Mouse (Mus musculus) hindbrain, embryonic 16.5 days (tissue): ENCODE measurements around the gene Padi4. TPM values are rescaled to one million over a fixed set of nuclear protein-coding genes. Genes with fewer than 3 reads are reported as not detected.

Experiments
- ATAC-seq: fragments of 200-750 bp; cut with Nextera tagmentation; 2 replicates; pipeline ENCODE4 v1.8.0; 2017; ENCODE audit warnings: moderate TSS enrichment, moderate library complexity
- H3K27ac ChIP-seq: fragments of 300-500 bp; sonication (generic); 2 replicates; pipeline ENCODE4 v1.5.1; 2014; ENCODE audit warnings: low read depth, mild to moderate bottlenecking, control low read depth, low read length, moderate library complexity
- H3K27me3 ChIP-seq: fragments of 300-500 bp; sonication (generic); replicated peaks from 2 replicates; pipeline ENCODE4 v1.6.1; 2014; ENCODE audit warnings: low read length; ENCODE audit not compliant: control insufficient read depth, insufficient read depth
- H3K36me3 ChIP-seq: fragments of 300-500 bp; sonication (generic); 2 replicates; pipeline ENCODE4 v1.6.1; 2014; ENCODE audit warnings: mild to moderate bottlenecking, low read length, moderate library complexity, mixed read lengths; ENCODE audit not compliant: control insufficient read depth, insufficient read depth
- H3K4me1 ChIP-seq: fragments of 300-500 bp; sonication (generic); 2 replicates; pipeline ENCODE4 v1.6.1; 2014; ENCODE audit warnings: low read depth, low read length; ENCODE audit not compliant: control insufficient read depth, insufficient read depth
- H3K4me2 ChIP-seq: fragments of 300-500 bp; sonication (generic); 2 replicates; pipeline ENCODE4 v1.6.1; 2014; ENCODE audit warnings: mild to moderate bottlenecking, low read length, control low read depth, moderate library complexity
- H3K4me3 ChIP-seq: fragments of 300-500 bp; sonication (generic); 2 replicates; pipeline ENCODE4 v1.5.1; 2014; ENCODE audit warnings: mild to moderate bottlenecking, low read length, control low read depth, moderate library complexity
- H3K9ac ChIP-seq: fragments of 300-500 bp; sonication (generic); 2 replicates; pipeline ENCODE4 v1.6.1; 2014; ENCODE audit warnings: low read depth, mild to moderate bottlenecking, control low read depth, low read length, moderate library complexity
- H3K9me3 ChIP-seq: fragments of 300-500 bp; sonication (generic); 2 replicates; pipeline ENCODE4 v1.6.1; 2014; ENCODE audit warnings: mild to moderate bottlenecking, low read length, moderate library complexity; ENCODE audit not compliant: control insufficient read depth
- WGBS: fragments of 180-500 bp; shearing (Covaris S2); extraction: QIAGEN DNeasy Blood & Tissue Kit; methylation state at CpG from one replicate; pipeline ENCODE4 v1.1.7; 2014; 5-methylcytosine and 5-hydroxymethylcytosine counted together
- polyA plus RNA-seq: library from polyadenylated mRNA; unstranded; fragments of >200 nt; fragmentation: Nextera tagmentation; extraction: Ambion mirVana; gene quantifications from 2 replicates; pipeline ENCODE4 v1.2.1, GENCODE M21; 2015

The Padi4 gene
- 0.14 TPM in 1 of 2 replicates, not detected in the other for polyA plus RNA-seq

- H3K9ac ChIP-seq, result no peak within 1 kb of the TSS
- no peak for ATAC-seq
- no peak within 1 kb of the TSS for H3K4me3 ChIP-seq
- H3K4me2 ChIP-seq, result no peak within 1 kb of the TSS
- no peak within 1 kb of the TSS for H3K27ac ChIP-seq
- H3K4me1 ChIP-seq, result no peaks in the 10 kb centered on the region
- WGBS, result 88% methylated on average over 21 of the region's 21 CpGs
- no peaks in the 10 kb centered on the region for H3K9me3 ChIP-seq
- no peaks in the 10 kb centered on the region for H3K36me3 ChIP-seq
- H3K27me3 ChIP-seq, result no peaks in the 10 kb centered on the region
Observed at GRCm38 (mm10) chr4:140774025-140774800, at the start of gene Padi4. Gene Padi4, minus strand, starts transcription at chr4:140774236.

DNA sequence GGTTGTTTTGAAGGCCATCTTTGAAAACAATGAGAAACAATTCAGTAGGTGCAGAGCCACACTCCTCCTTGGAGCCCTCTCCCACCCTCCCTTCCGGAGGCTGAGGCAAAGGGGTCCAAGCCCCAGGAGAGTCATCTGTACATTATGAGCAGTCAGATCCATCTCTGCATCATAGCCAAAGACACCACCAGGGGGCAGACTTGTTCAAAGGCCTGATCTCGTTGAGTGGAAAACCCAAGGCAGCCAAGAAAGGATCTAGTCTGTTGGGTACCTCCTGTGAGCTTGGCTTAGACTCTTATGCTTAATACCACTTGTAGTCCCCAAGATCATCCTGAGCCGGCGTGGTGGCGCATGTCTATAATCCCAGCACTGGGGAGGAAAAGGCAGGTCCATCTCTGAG, 48.0 kb upstream of the Padi4 start:
- Histone ChIP-seq H3K4me3 (no peak overlapping the region), H3K27me3 (no peaks in the 10 kb centered on the region; the same call in 1 of the 2 replicates), H3K36me3 (no peaks in the 10 kb centered on the region), H3K9ac (no peak overlapping the region), H3K9me3 (peaks cover 19% of the 10 kb centered on the region), H3K27ac (no peak overlapping the region), H3K4me1 (no peaks in the 10 kb centered on the region), H3K4me2 (no peak overlapping the region)
- 65% methylated on average over 5 of the region's 5 CpGs for WGBS
- ATAC-seq, result no peak

DNA sequence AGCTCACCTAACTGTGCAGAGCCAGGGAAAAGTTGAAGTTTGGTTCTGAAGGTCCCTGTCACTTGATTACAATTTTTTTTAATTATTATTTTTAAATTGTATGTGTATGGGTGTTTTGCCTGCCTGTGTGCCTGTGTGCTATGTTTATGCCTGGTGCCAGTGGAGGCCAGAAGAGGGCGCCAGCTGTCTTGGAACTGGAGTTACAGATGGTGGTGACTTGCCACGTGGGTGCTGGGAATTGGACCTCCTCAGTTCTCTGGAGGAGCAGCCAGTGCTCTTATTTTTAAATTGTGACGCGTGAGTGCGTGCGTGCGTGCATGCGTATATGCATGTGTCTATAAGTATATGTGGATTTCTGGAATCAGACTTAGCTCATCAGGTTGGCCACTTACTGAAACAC, 43.4 kb upstream of the Padi4 start:
- Histone ChIP-seq H3K4me2 (no peak overlapping the region), H3K4me1 (no peaks in the 10 kb centered on the region), H3K27me3 (0 out of 2 replicates have a peak, but pooled peaks cover 5% of the 10 kb centered on the region), H3K9ac (no peak overlapping the region), H3K9me3 (no peaks in the 10 kb centered on the region), H3K27ac (no peak overlapping the region), H3K4me3 (no peak overlapping the region), H3K36me3 (no peaks in the 10 kb centered on the region)
- WGBS, result 93% methylated on average over 8 of the region's 8 CpGs
- ATAC-seq, result no peak

DNA sequence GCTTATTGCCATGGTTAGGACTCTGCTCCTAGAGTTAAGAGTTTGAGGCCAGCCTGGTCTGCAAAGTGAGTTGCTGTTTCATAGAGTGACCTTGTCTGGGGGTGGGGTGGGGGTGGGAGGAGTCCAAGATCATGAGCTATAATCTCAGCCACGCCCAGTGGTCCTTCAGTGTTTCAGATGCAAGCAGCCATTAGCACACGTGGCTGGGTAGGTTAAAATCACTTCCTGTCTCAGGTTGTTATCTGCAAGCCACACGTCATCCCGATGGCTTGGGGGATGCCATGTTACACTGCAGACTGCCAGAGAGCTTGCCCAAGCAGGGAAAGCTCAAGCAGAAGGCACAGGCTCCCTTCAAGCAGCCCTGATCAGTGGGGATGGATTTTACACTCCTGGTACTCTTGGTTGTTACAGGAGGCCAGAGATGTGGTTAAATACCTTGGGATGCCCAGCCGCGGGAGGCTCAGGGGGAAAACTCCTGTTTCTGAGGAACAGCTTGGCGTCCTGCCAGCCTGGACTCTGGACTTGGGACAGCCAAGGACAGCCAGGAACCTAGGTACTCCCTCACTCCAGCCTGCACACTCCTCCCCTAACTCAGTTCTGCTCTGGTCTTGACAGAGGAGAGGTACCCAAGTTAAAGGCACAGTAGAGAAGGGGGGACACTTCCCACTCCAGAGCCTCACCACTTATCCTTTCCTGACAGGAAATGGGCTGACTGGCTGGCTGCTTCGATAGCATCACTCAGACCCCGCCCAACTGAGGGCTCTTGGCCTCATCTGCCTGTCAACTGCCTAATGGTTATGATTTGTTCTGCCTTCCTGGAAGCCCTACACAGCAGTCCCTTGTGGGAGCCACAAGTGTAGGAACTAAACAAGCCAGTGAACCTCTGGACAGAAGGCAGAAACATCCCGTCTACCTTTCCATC, 42.2 kb upstream of the Padi4 start:
- no peak overlapping the region for H3K4me2 ChIP-seq
- no peaks in the 10 kb centered on the region for H3K36me3 ChIP-seq
- no peak overlapping the region for H3K27ac ChIP-seq
- WGBS, result 59% methylated on average over 10 of the region's 10 CpGs
- H3K27me3 ChIP-seq, result 0 out of 2 replicates have a peak, but pooled peaks cover 7% of the 10 kb centered on the region
- no peak overlapping the region for H3K9ac ChIP-seq
- ATAC-seq, result no peak
- no peak overlapping the region for H3K4me3 ChIP-seq
- no peaks in the 10 kb centered on the region for H3K9me3 ChIP-seq
- no peaks in the 10 kb centered on the region for H3K4me1 ChIP-seq

- Histone ChIP-seq H3K4me3 (no peak overlapping the region), H3K27me3 (0 out of 2 replicates have a peak, but pooled peaks cover 7% of the 10 kb centered on the region), H3K9ac (no peak overlapping the region), H3K36me3 (no peaks in the 10 kb centered on the region), H3K4me1 (no peaks in the 10 kb centered on the region), H3K27ac (no peak overlapping the region), H3K4me2 (no peak overlapping the region), H3K9me3 (no peaks in the 10 kb centered on the region)
- WGBS, result 81% methylated on average over 5 of the region's 5 CpGs
- no peak for ATAC-seq
Observed at GRCm38 (mm10) chr4:140815496-140815895, 41.5 kb upstream of the Padi4 start.

DNA sequence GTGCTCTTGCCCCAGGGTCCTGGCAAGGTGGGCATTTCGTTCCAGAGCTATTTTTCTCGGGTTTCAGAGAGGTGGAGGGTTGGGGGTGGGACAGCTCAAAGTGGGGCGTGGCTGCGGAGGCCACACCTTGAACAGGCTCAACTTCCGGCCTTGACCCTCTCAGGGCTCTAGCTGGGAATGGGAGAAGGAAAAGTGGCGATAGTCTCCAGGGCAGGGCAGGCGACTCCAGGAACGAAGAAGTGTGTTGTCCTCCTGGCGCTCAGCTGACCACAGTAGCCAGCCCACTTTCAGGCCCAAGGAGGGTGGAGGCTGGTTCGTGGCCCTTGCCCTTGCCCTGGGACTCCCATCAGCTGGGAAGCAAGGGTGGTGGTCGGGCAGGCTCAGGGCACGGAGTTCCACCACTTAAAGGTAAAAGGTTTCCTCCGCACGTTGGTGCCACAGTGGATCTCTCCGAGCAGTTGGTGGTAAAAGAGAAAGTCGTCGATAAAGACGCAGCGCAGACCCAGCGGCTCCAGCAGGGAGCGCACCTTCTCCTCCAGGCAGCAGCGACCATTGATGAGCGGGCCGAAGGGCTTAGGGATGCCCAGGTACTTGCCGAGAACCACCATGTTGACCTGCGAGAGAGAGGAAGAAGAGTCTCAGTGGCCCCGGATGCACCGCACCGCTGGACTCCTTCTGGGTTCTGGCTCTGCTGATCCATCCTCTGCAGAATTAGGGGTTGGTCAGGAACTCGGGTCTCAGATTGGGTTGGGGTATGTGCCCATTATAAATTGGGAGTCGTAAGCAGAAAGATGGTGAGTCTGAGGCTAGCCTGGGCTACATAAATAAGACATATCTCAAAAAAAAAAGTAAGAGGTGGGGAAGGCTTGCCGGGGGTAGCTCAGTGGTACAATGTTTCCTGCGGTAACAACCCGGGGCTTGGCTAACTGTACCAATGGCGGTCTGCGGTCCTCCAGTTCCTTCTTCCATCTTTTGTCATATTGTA, 40.5 kb upstream of the Padi4 start:
- Histone ChIP-seq H3K9me3 (no peaks in the 10 kb centered on the region), H3K4me3 (peak overlapping the region; percentile 15), H3K27me3 (0 out of 2 replicates have a peak, but pooled peaks cover 7% of the 10 kb centered on the region), H3K4me2 (peak overlapping the region; percentile 40), H3K27ac (no peak overlapping the region), H3K9ac (peak overlapping the region; percentile 5; the same call in 1 of the 2 replicates), H3K4me1 (no peaks in the 10 kb centered on the region), H3K36me3 (no peaks in the 10 kb centered on the region)
- 29% methylated on average over 36 of the region's 36 CpGs for WGBS
- no peak for ATAC-seq

DNA sequence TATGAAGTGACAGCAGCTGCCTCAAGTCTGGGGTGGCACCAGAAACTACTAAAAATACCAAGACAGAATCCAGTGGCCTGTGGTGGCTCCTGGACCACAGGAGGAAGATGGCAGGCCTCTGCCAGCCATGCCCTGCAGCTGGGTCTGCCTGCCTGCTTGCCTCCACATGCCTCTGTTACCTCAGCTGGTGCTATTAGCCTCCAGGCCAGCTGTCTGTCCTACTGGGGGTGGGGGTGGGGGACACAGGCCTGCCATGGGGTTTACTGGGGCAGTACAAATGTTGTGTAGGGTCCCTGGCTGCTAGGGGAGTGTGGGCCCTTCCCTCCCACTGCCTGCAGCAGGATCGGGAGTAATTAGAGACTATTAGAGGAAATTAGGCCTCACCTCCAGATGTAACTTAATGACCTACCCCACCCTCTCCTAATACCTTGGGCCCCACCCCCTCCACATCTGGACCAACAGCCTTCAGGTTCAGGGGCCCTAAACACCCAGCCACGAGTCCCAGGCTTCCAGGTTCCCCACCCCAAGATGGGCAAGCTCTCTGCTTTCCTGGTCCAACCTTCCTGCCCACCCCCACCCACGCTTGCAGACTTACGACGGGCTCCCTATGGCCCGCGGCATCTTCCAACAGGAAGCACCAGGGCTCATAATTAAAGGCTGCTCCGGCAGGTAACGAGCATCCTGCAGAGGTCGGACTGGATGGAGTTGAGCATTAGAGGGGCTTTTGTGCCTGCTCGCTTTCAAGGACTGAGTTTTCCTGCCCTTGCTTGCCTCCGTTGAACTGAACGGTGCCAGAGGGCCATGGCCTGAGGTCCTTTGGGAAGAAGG, 39.5 kb upstream of the Padi4 start:
- Histone ChIP-seq H3K9ac (no peak overlapping the region), H3K36me3 (no peaks in the 10 kb centered on the region), H3K27ac (no peak overlapping the region), H3K27me3 (0 out of 2 replicates have a peak, but pooled peaks cover 7% of the 10 kb centered on the region), H3K4me3 (no peak overlapping the region), H3K9me3 (no peaks in the 10 kb centered on the region), H3K4me2 (no peak overlapping the region), H3K4me1 (no peaks in the 10 kb centered on the region)
- ATAC-seq, result no peak
- 28% methylated on average over 13 of the region's 13 CpGs for WGBS

DNA sequence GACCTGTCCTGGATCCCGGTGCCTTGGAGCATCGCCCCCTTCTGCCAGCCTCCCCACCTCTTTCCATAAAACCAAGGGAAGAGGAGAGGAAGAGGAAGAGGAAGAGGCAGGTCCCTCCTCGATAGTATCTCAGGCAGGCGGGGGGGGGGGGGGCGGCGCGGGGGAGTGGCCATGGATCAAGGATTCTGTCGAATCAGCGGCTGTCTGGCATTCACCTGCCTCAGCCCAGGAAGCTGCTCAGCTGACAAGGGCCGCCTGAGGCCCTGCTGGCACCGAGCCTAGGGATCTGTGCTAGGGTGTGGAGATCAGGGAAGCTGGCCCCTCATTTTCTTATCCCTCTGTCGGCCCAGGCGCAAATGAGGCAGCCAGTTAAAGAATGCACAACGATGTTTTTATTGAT, 38.6 kb upstream of the Padi4 start:
- Histone ChIP-seq H3K36me3 (no peaks in the 10 kb centered on the region), H3K9me3 (no peaks in the 10 kb centered on the region), H3K27ac (no peak overlapping the region), H3K4me3 (no peak overlapping the region), H3K27me3 (0 out of 2 replicates have a peak, but pooled peaks cover 7% of the 10 kb centered on the region), H3K4me1 (no peaks in the 10 kb centered on the region), H3K4me2 (no peak overlapping the region), H3K9ac (no peak overlapping the region)
- no peak for ATAC-seq
- whole genome bisulfite sequencing, result 22% methylated on average over 14 of the region's 14 CpGs
